Mouse (Mus musculus) neural tube, embryonic 13.5 days (tissue): ENCODE data around the gene Tbc1d25. TPM values are rescaled to one million over a fixed set of nuclear protein-coding genes. Genes with fewer than 3 reads are reported as not detected.
A peak's percentile ranks its signal among the peaks of the same experiment; 100 is the strongest.

Source experiments
- ATAC-seq: fragments of 200-750 bp; cut with Nextera tagmentation; 2 replicates; pipeline ENCODE4 v1.8.0; 2017; ENCODE audit warnings: low read depth, mild to moderate bottlenecking, moderate TSS enrichment, moderate library complexity
- H3K27ac ChIP-seq: fragments of 300-500 bp; sonication (generic); replicated peaks from 2 replicates; pipeline ENCODE4 v1.5.1; 2015; ENCODE audit warnings: moderate library complexity, mild to moderate bottlenecking, inconsistent platforms
- H3K27me3 ChIP-seq: fragments of 300-500 bp; sonication (generic); 2 replicates; pipeline ENCODE4 v1.6.1; 2015; ENCODE audit warnings: mild to moderate bottlenecking, inconsistent platforms
- H3K36me3 ChIP-seq: fragments of 300-500 bp; sonication (generic); 2 replicates; pipeline ENCODE4 v1.6.1; 2015; ENCODE audit warnings: mild to moderate bottlenecking, inconsistent platforms
- H3K4me1 ChIP-seq: fragments of 300-500 bp; sonication (generic); replicated peaks from 2 replicates; pipeline ENCODE4 v1.6.1; 2015; ENCODE audit warnings: inconsistent platforms
- H3K4me2 ChIP-seq: fragments of 300-500 bp; sonication (generic); 2 replicates; pipeline ENCODE4 v1.6.1; 2015; ENCODE audit warnings: inconsistent platforms, mild to moderate bottlenecking, moderate library complexity
- H3K4me3 ChIP-seq: fragments of 300-500 bp; sonication (generic); 2 replicates; pipeline ENCODE4 v1.5.1; 2015; ENCODE audit warnings: mild to moderate bottlenecking, inconsistent platforms
- H3K9ac ChIP-seq: fragments of 300-500 bp; sonication (generic); 2 replicates; pipeline ENCODE4 v1.6.1; 2015; ENCODE audit warnings: moderate library complexity, mild to moderate bottlenecking, inconsistent platforms
- H3K9me3 ChIP-seq: fragments of 300-500 bp; sonication (generic); 2 replicates; pipeline ENCODE4 v1.6.1; 2016; ENCODE audit warnings: inconsistent platforms
- WGBS: fragments of 180-500 bp; shearing (Covaris S2); methylation state at CpG from one replicate; pipeline ENCODE4 v1.1.7; 2015; 5-methylcytosine and 5-hydroxymethylcytosine counted together
- polyA plus RNA-seq: library from polyadenylated mRNA; unstranded; fragments of >200 nt; fragmentation: Nextera tagmentation; extraction: Ambion mirVana; gene quantifications from 2 replicates; pipeline ENCODE4 v1.2.1, GENCODE M21; 2015

Tbc1d25 gene
- polyA plus RNA-seq, 1 experiment from 2014 or later: 20.5 TPM

GRCm38 (mm10) chrX:8206015-8206693 is 30.2 kb upstream of the Tbc1d25 start, which contains the start of gene Porcn:
Porcn (minus strand) TSS chrX:8206525.
- H3K4me2 ChIP-seq: peak within 1 kb of the TSS; percentile 60
- peak within 1 kb of the TSS; percentile 77 for H3K9ac ChIP-seq
- 0 out of 2 replicates have a peak, but pooled peaks cover 6% of the 10 kb centered on the region for H3K36me3 ChIP-seq
- ATAC-seq: peak; percentile 95
- H3K27me3 ChIP-seq: no peaks in the 10 kb centered on the region
- no peaks in the 10 kb centered on the region for H3K9me3 ChIP-seq
- H3K27ac ChIP-seq: peak within 1 kb of the TSS; percentile 74
- peaks cover 5% of the 10 kb centered on the region for H3K4me1 ChIP-seq
- peak within 1 kb of the TSS; percentile 52 for H3K4me3 ChIP-seq
- WGBS: 8% methylated on average over 41 of the region's 46 CpGs

GRCm38 (mm10) chrX:8205551-8205950 is 29.6 kb upstream of the Tbc1d25 start:
- whole genome bisulfite sequencing: 41% methylated on average over 7 of the region's 7 CpGs
- ATAC-seq: peak; percentile 23; the same call in 1 of the 2 replicates
- Histone ChIP-seq H3K4me1 (peaks cover 5% of the 10 kb centered on the region), H3K4me2 (peak overlapping the region; percentile 60), H3K36me3 (0 out of 2 replicates have a peak, but pooled peaks cover 6% of the 10 kb centered on the region), H3K27me3 (no peaks in the 10 kb centered on the region), H3K9ac (peak overlapping the region; percentile 77), H3K27ac (no peak overlapping the region), H3K4me3 (peak overlapping the region; percentile 52), H3K9me3 (no peaks in the 10 kb centered on the region)

GRCm38 (mm10) chrX:8205088-8205487 is 29.1 kb upstream of the Tbc1d25 start:
- 77% methylated on average over 4 of the region's 4 CpGs for WGBS
- Histone ChIP-seq H3K36me3 (0 out of 2 replicates have a peak, but pooled peaks cover 6% of the 10 kb centered on the region), H3K9ac (no peak overlapping the region), H3K27ac (no peak overlapping the region), H3K4me1 (peaks cover 5% of the 10 kb centered on the region), H3K9me3 (no peaks in the 10 kb centered on the region), H3K27me3 (no peaks in the 10 kb centered on the region), H3K4me3 (peak overlapping the region; percentile 52), H3K4me2 (peak overlapping the region; percentile 60)
- ATAC-seq: no peak

DNA sequence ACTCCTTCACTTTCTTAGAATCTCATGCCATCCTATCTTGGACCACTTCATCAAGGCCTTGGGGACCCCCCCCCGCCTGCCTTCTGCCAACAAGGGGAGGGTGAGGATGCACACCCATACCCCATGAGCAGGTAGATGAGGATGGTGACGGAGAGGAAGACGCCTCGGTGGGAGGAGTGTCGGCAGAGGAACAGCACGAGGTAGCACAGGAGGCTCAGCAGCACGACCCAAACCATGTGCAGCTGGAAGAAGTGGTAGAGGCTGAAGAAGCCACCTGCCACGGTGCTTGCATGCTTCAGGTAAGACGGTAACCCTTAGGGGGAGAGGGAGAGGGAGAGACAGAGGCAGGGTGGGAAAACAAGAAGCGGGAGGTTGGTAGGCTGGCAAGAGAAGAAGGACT is 28.1 kb upstream of the Tbc1d25 start:
- Histone ChIP-seq H3K4me2 (no peak overlapping the region), H3K4me1 (peaks cover 5% of the 10 kb centered on the region), H3K4me3 (no peak overlapping the region), H3K27ac (no peak overlapping the region), H3K27me3 (no peaks in the 10 kb centered on the region), H3K36me3 (0 out of 2 replicates have a peak, but pooled peaks cover 12% of the 10 kb centered on the region), H3K9ac (no peak overlapping the region), H3K9me3 (no peaks in the 10 kb centered on the region)
- WGBS: 88% methylated on average over 10 of the region's 10 CpGs
- no peak for ATAC-seq

- Histone ChIP-seq H3K27me3 (no peaks in the 10 kb centered on the region), H3K27ac (no peak overlapping the region), H3K4me2 (no peak overlapping the region), H3K4me1 (peaks cover 5% of the 10 kb centered on the region), H3K9me3 (no peaks in the 10 kb centered on the region), H3K36me3 (0 out of 2 replicates have a peak, but pooled peaks cover 20% of the 10 kb centered on the region), H3K9ac (no peak overlapping the region), H3K4me3 (no peak overlapping the region)
- no peak for ATAC-seq
- whole genome bisulfite sequencing: 89% methylated on average over 14 of the region's 14 CpGs
Observed at GRCm38 (mm10) chrX:8203105-8203504, 27.1 kb upstream of the Tbc1d25 start.

GRCm38 (mm10) chrX:8193419-8193723 is 17.4 kb upstream of the Tbc1d25 start, which contains the start of gene Ebp:
Ebp (minus strand) TSS chrX:8193512.
- H3K9me3 ChIP-seq: no peaks in the 10 kb centered on the region
- peak within 1 kb of the TSS; percentile 58 for H3K4me2 ChIP-seq
- peak within 1 kb of the TSS; percentile 70 for H3K9ac ChIP-seq
- WGBS: 22% methylated on average over 10 of the region's 10 CpGs
- H3K4me3 ChIP-seq: peak within 1 kb of the TSS; percentile 53
- no peaks in the 10 kb centered on the region for H3K27me3 ChIP-seq
- H3K27ac ChIP-seq: peak within 1 kb of the TSS; percentile 83
- H3K4me1 ChIP-seq: peaks cover 8% of the 10 kb centered on the region
- H3K36me3 ChIP-seq: 0 out of 2 replicates have a peak, but pooled peaks cover under 1% of the 10 kb centered on the region
- ATAC-seq: peak; percentile 71

DNA sequence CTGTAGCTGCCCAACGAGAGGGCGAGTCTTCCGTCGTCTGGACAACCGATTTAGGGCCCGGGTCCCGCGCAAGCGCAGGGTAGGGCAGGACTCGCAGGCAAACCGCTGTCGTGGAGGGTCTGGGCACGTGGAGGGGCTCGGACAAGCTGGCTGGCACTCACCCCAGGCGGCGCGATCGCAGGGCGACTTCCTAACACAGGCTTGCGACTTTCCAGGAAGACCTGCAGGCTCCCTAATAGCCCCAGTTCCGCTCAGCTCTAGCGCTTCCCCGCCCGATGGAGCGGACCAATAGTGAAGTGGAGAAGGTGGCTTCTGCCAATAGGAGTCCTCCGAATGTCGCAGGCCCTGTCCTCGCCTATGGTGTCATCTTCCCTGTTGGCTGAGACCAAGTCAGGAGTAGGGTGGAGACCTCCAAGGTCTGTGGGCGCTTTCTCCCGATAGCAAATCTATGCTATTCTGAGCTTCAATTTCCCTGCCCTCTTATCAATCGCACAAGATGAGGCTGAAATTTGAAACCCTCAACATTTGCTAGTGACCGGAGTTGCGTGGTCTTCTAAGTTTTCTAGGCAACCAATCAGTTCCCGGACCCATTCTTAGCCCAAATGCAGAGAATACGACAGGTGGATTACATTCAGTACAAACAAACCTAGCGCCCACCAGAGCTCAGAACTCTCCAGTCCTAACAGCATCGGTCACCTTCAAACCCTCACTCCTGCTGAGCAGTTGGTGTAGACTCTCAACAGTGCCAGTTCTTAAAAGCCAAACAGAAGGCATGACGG is 16.8 kb upstream of the Tbc1d25 start:
- H3K27ac ChIP-seq: peak overlapping the region; percentile 83
- peak overlapping the region; percentile 58 for H3K4me2 ChIP-seq
- H3K36me3 ChIP-seq: no peaks in the 10 kb centered on the region
- H3K4me1 ChIP-seq: peaks cover 8% of the 10 kb centered on the region
- H3K4me3 ChIP-seq: peak overlapping the region; percentile 53
- WGBS: 11% methylated on average over 38 of the region's 38 CpGs
- no peaks in the 10 kb centered on the region for H3K27me3 ChIP-seq
- ATAC-seq: peak; percentile 98
- H3K9me3 ChIP-seq: no peaks in the 10 kb centered on the region
- peak overlapping the region; percentile 70 for H3K9ac ChIP-seq

DNA sequence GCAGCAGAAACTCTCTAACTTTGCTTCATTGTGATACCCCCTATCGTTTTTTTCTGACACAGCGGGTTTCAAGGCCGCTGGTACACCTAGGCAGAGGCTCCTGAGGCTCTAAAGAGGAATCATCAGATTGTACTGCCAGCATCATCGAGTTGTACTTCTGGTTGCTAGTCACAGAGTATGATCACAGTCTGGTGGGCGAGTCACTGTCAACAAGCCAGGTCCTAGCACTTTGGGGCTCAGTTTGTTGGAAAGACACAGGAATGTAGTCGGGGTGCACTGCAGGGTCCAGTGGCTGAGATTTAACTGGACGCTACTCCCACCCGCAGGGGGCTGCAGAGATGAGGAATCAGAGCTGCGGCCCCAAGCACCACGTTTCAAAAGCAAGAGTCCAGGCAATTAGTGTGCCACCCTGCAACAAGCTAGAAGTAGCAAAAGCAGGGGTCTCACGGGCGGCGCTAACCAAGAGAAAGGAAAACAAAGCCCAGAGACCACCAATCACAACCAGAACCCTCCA is 16.2 kb upstream of the Tbc1d25 start:
- Histone ChIP-seq H3K4me1 (peaks cover 8% of the 10 kb centered on the region), H3K27ac (peak overlapping the region; percentile 83), H3K4me2 (peak overlapping the region; percentile 58), H3K27me3 (no peaks in the 10 kb centered on the region), H3K9me3 (no peaks in the 10 kb centered on the region), H3K36me3 (no peaks in the 10 kb centered on the region), H3K4me3 (peak overlapping the region; percentile 53), H3K9ac (peak overlapping the region; percentile 70)
- ATAC-seq: peak; percentile 33
- 13% methylated on average over 13 of the region's 13 CpGs for WGBS

- no peaks in the 10 kb centered on the region for H3K9me3 ChIP-seq
- H3K4me2 ChIP-seq: no peak overlapping the region
- no peak overlapping the region for H3K27ac ChIP-seq
- no peak overlapping the region for H3K9ac ChIP-seq
- H3K4me3 ChIP-seq: no peak overlapping the region
- ATAC-seq: no peak
- 17% methylated on average over 7 of the region's 7 CpGs for WGBS
- H3K4me1 ChIP-seq: no peaks in the 10 kb centered on the region
- peaks cover 18% of the 10 kb centered on the region; the same call in 1 of the 2 replicates for H3K36me3 ChIP-seq
- H3K27me3 ChIP-seq: no peaks in the 10 kb centered on the region
Observed at GRCm38 (mm10) chrX:8182871-8183540, 7.0 kb upstream of the Tbc1d25 start.

DNA sequence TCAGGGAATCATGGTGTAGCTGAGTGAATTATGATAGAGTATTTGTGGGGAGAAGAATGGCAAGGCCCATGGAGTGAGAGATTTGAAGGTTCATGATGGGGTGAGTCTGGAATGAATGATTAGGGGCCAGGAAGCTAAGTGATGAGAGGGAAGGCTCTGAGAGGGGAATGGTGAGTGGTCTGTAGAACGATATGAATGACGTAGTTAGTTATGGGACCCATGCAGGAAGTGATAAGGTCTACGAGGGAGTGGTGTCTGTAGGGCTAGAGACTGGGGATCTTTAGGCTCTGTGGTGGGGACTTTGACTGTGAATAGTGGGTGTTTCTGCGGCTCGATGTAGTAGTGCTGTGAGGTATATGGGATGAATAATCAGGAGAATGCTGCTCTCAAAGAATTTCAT is 3.7 kb upstream of the Tbc1d25 start:
- ATAC-seq: no peak
- no peak overlapping the region for H3K9ac ChIP-seq
- WGBS: 92% methylated on average over 5 of the region's 5 CpGs
- H3K9me3 ChIP-seq: no peaks in the 10 kb centered on the region
- no peak overlapping the region for H3K4me2 ChIP-seq
- peaks cover 4% of the 10 kb centered on the region for H3K4me1 ChIP-seq
- no peaks in the 10 kb centered on the region for H3K27me3 ChIP-seq
- no peaks in the 10 kb centered on the region for H3K36me3 ChIP-seq
- H3K27ac ChIP-seq: no peak overlapping the region
- H3K4me3 ChIP-seq: no peak overlapping the region

DNA sequence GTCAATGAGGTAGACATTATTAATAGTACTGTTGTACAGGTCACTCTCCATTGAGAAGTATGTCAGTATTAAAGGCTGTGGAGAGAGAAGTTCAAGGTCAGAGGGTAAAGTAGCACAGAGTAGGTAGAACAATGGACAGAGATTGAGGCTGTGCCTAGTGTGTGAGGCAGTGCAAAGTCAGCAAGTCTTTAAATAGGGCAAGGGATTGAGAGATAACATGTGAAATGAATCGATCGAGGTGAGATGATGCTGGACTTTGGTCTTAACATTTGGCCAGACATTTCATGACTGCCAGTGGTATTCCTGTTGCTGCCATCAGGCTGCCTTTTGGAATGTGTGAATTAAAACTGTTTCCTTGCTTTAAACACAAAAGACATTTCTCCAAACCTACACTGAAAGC is 2.9 kb upstream of the Tbc1d25 start:
- H3K4me1 ChIP-seq: peaks cover 7% of the 10 kb centered on the region
- H3K9me3 ChIP-seq: no peaks in the 10 kb centered on the region

GRCm38 (mm10) chrX:8175169-8175503 is 845 bp downstream of the Tbc1d25 start:
- H3K27me3 ChIP-seq: no peaks in the 10 kb centered on the region
- peak overlapping the region; percentile 58 for H3K4me2 ChIP-seq
- H3K4me1 ChIP-seq: peaks cover 7% of the 10 kb centered on the region
- peak overlapping the region; percentile 58 for H3K4me3 ChIP-seq
- peaks cover 9% of the 10 kb centered on the region for H3K36me3 ChIP-seq
- WGBS: 18% methylated on average over 4 of the region's 4 CpGs
- H3K9me3 ChIP-seq: no peaks in the 10 kb centered on the region
- H3K27ac ChIP-seq: no peak overlapping the region
- peak overlapping the region; percentile 70 for H3K9ac ChIP-seq
- ATAC-seq: no peak

More for the DNA sequence above, 2.9 kb upstream of the Tbc1d25 start:
- H3K9ac ChIP-seq: no peak overlapping the region
- no peak overlapping the region for H3K4me2 ChIP-seq
- no peak for ATAC-seq
- no peak overlapping the region for H3K4me3 ChIP-seq
- no peak overlapping the region for H3K27ac ChIP-seq
- H3K36me3 ChIP-seq: no peaks in the 10 kb centered on the region
- no peaks in the 10 kb centered on the region for H3K27me3 ChIP-seq
- 97% methylated on average over 2 of the region's 2 CpGs for WGBS
